Mouse (Mus musculus) G1E (cell line): ENCODE data around the gene Wnt11. TPM values are rescaled to one million over a fixed set of nuclear protein-coding genes. Genes with fewer than 3 reads are reported as not detected.

Source experiments
- ATAC-seq: 2 replicates; pipeline ENCODE4 v1.8.0; 2016; ENCODE audit warnings: mild to moderate bottlenecking; ENCODE audit not compliant: insufficient number of reproducible peaks, poor library complexity, low FRiP score, severe bottlenecking; ENCODE audit errors: extremely low read depth
- DNase-seq: peaks from one replicate; pipeline ENCODE4 v3.0.0; 2012; ENCODE audit warnings: low spot score
- H3K27me3 ChIP-seq: 2 replicates; pipeline ENCODE4 v1.6.1; 2012; ENCODE audit warnings: mild to moderate bottlenecking, low read length, inconsistent platforms; ENCODE audit not compliant: insufficient read depth
- H3K36me3 ChIP-seq: replicated peaks from 2 replicates; pipeline ENCODE3; 2012; ENCODE audit warnings: mild to moderate bottlenecking, inconsistent platforms
- H3K4me1 ChIP-seq: 2 replicates; pipeline ENCODE4 v1.6.1; 2012; ENCODE audit warnings: low read depth, low read length, inconsistent platforms, mixed read lengths; ENCODE audit not compliant: insufficient read depth
- H3K4me3 ChIP-seq: 2 replicates; pipeline ENCODE4 v1.5.1; 2012; ENCODE audit warnings: low read depth, mild to moderate bottlenecking, inconsistent platforms, low read length, moderate library complexity, mixed read lengths
- H3K9me3 ChIP-seq: replicated peaks from 2 replicates; pipeline ENCODE4 v1.6.1; 2012; ENCODE audit warnings: inconsistent platforms
- CTCF ChIP-seq: IDR thresholded peaks from 2 replicates; pipeline ENCODE4 v1.5.1; 2012; ENCODE audit warnings: low read depth, low read length, inconsistent platforms, mixed read lengths
- GATA1 ChIP-seq: IDR thresholded peaks from 2 replicates; pipeline ENCODE4 v1.6.1; 2012; ENCODE audit warnings: borderline replicate concordance, low read length, inconsistent platforms, mixed read lengths
- GATA2 ChIP-seq: IDR thresholded peaks from 2 replicates; pipeline ENCODE4 v1.6.1; 2012; ENCODE audit warnings: low read depth, low read length, inconsistent platforms, borderline replicate concordance
- POLR2AphosphoS5 ChIP-seq: IDR thresholded peaks from 2 replicates; pipeline ENCODE4 v1.6.1; 2012; ENCODE audit warnings: low read depth, low read length, inconsistent platforms; ENCODE audit not compliant: insufficient replicate concordance
- TAL1 ChIP-seq: conservative IDR thresholded peaks from 2 replicates; pipeline ENCODE4 v1.6.1; 2012; ENCODE audit warnings: low read depth, low read length, inconsistent platforms, mixed read lengths
- polyA plus RNA-seq: library from polyadenylated mRNA; stranded (reverse); fragments of >175 nt; gene quantifications from 2 replicates; pipeline ENCODE4 v1.2.3, GENCODE M21; 2012
- total RNA-seq, 2 experiments: library from RNA; stranded (forward) in 1 of 2; stranded (reverse) in 1 of 2; fragments of 200-1000 nt in 1 of 2; fragments of >200 nt in 1 of 2; fragmentation: Nextera tagmentation in 1 of 2; gene quantifications; 2 replicates each; pipeline ENCODE4 v1.2.3; 2014 to 2017

Gene Wnt11
- total and polyA plus RNA-seq, 3 experiments: not detected

GRCm38 (mm10) chr7:98889211-98889610, 54.3 kb downstream of the Wnt11 start:
- peaks cover 62% of the 10 kb centered on the region for H3K36me3 ChIP-seq

GRCm38 (mm10) chr7:98893144-98893543, 58.2 kb downstream of the Wnt11 start:
- peaks cover 57% of the 10 kb centered on the region for H3K36me3 ChIP-seq
- ATAC-seq (no peak), DNase-seq (no peak)
- no peak overlapping the region for H3K4me3 ChIP-seq
- H3K4me1 ChIP-seq: no peaks in the 10 kb centered on the region; the same call in 1 of the 2 replicates
- TF ChIP-seq CTCF: no peak
- TF ChIP-seq GATA1: no peak
- TF ChIP-seq GATA2: no peak
- no peak for TF ChIP-seq POLR2AphosphoS5
- TF ChIP-seq TAL1: no peak
- H3K9me3 ChIP-seq: no peaks in the 10 kb centered on the region
- no peaks in the 10 kb centered on the region for H3K27me3 ChIP-seq

More at GRCm38 (mm10) chr7:98889211-98889610, 54.3 kb downstream of the Wnt11 start:
- ATAC-seq (no peak), DNase-seq (no peak)
- Histone ChIP-seq H3K4me1 (no peaks in the 10 kb centered on the region), H3K9me3 (no peaks in the 10 kb centered on the region), H3K27me3 (no peaks in the 10 kb centered on the region), H3K4me3 (no peak overlapping the region)
- no peak for TF ChIP-seq POLR2AphosphoS5
- TF ChIP-seq GATA1: no peak
- no peak for TF ChIP-seq CTCF
- no peak for TF ChIP-seq GATA2
- TF ChIP-seq TAL1: no peak

GRCm38 (mm10) chr7:98894305-98894704, 59.4 kb downstream of the Wnt11 start:
- Histone ChIP-seq H3K27me3 (no peaks in the 10 kb centered on the region), H3K36me3 (peaks cover 52% of the 10 kb centered on the region), H3K4me1 (no peaks in the 10 kb centered on the region; the same call in 1 of the 2 replicates), H3K4me3 (no peak overlapping the region), H3K9me3 (no peaks in the 10 kb centered on the region)
- DNase-seq (no peak), ATAC-seq (no peak)
- TF ChIP-seq GATA2: no peak
- no peak for TF ChIP-seq TAL1
- no peak for TF ChIP-seq CTCF
- no peak for TF ChIP-seq GATA1
- TF ChIP-seq POLR2AphosphoS5: no peak

GRCm38 (mm10) chr7:98894768-98895167, 59.9 kb downstream of the Wnt11 start:
- Histone ChIP-seq H3K27me3 (no peaks in the 10 kb centered on the region), H3K9me3 (no peaks in the 10 kb centered on the region), H3K36me3 (peaks cover 51% of the 10 kb centered on the region), H3K4me1 (no peaks in the 10 kb centered on the region; the same call in 1 of the 2 replicates), H3K4me3 (no peak overlapping the region)
- ATAC-seq: no peak
- no peak for DNase-seq
- TF ChIP-seq GATA1 (no peak), POLR2AphosphoS5 (no peak), TAL1 (no peak), CTCF (no peak), GATA2 (no peak)

GRCm38 (mm10) chr7:98895501-98896095, 60.7 kb downstream of the Wnt11 start:
- H3K36me3 ChIP-seq: peaks cover 49% of the 10 kb centered on the region

GRCm38 (mm10) chr7:98897323-98897722, 62.4 kb downstream of the Wnt11 start:
- H3K9me3 ChIP-seq: no peaks in the 10 kb centered on the region; the same call in none of the 2 replicates
- peaks cover 53% of the 10 kb centered on the region for H3K36me3 ChIP-seq
- TF ChIP-seq TAL1 (no peak), POLR2AphosphoS5 (no peak), CTCF (no peak), GATA2 (no peak), GATA1 (no peak)
- H3K27me3 ChIP-seq: no peaks in the 10 kb centered on the region
- ATAC-seq: no peak
- H3K4me1 ChIP-seq: no peaks in the 10 kb centered on the region; the same call in 1 of the 2 replicates
- H3K4me3 ChIP-seq: no peak overlapping the region
- no peak for DNase-seq

More at GRCm38 (mm10) chr7:98895501-98896095, 60.7 kb downstream of the Wnt11 start:
- Histone ChIP-seq H3K27me3 (no peaks in the 10 kb centered on the region), H3K4me1 (no peaks in the 10 kb centered on the region; the same call in 1 of the 2 replicates), H3K9me3 (no peaks in the 10 kb centered on the region), H3K4me3 (no peak overlapping the region)
- TF ChIP-seq POLR2AphosphoS5 (no peak), GATA2 (no peak), GATA1 (no peak), TAL1 (no peak), CTCF (no peak)
- DNase-seq (no peak), ATAC-seq (no peak)
